Mouse (Mus musculus): ENCODE measurements around the gene Galnt17.

DNA sequence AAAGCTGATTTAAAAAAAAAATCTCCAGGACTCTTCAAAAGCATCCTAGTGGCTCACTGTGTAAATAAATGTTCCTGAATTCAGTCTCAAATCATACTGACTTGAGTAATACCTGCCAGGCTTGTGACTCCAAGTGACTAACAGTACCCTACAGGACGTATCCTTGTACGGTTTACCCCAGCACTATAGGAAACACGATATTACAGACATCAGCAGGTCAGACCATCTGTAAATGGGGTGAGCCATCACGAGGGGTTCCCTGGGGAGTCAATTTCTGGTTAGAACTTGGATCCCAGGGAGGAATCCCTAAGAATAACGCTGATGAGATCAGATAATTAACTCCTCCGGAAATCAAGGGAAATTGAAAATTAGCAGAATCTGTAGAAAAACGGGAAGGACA is 294.5 kb downstream of the Galnt17 start:
- TF ChIP-seq EP300 (IDR thresholded peaks at IDR 0.05) = no peak
- no peak for TF ChIP-seq CTCF (IDR thresholded peaks at IDR 0.05)
